Mouse (Mus musculus): ENCODE results near the gene Mynn. TPM values are rescaled to one million over a fixed set of nuclear protein-coding genes. Genes with fewer than 3 reads are reported as not detected.
"Not testable (repeated sequence)": the region's sequence is repeated elsewhere in the genome, so short reads cannot be mapped to it uniquely, and the experiment has no call there.

Gene Mynn
- total RNA-seq (2021): 10 to 100 TPM; 12.6 to 17.3 TPM
- long read RNA-seq, experiment 1, full-length matches to known transcripts: 6 of 6 reads
- long read RNA-seq, experiment 1, partial matches to known transcripts: 0 of 6 reads
- long read RNA-seq, experiment 1, other reads (novel, unspliced or antisense): 0 of 6 reads
- long read RNA-seq, experiment 2, full-length matches to known transcripts: 2 of 2 reads
- long read RNA-seq, experiment 2, partial matches to known transcripts: 0 of 2 reads
- long read RNA-seq, experiment 2, other reads (novel, unspliced or antisense): 0 of 2 reads

DNA sequence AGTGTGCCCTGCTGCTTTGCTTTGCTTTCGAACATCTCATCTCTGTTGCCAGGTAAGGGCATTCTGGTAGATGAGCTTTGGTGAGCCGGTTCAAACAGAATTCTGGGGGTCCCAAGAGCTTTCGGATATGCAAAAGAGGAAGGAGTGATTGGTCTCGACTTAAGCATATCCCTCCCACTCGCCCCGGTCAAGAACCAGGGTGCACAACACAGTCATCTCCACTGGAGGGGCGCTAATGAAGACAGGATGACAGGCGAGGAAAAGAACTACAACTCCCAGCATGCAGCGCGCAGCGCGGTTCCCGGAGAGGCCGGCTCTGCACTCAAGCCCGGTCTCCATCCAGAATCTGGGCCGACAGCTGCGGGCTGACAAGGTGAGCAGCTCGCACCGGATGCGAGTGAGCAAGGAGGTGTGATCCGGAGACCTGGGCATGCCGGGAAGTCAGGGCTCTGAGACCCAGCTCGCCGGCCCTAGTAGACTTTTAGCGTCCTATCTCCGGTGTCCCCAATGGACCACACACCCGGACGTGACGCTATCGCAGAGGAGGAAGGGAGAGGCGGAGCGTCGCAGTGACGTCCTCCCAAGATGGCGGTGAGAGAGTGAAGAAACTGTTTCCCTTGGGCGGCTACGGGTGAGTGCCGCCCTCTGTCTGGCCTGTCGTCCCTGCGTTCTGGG is at the start of gene Mynn:
Mynn (plus strand) TSS at position 1 of the 675 bp plus-strand sequence.
- DNase-seq: peak; percentile 98 to 100

DNA sequence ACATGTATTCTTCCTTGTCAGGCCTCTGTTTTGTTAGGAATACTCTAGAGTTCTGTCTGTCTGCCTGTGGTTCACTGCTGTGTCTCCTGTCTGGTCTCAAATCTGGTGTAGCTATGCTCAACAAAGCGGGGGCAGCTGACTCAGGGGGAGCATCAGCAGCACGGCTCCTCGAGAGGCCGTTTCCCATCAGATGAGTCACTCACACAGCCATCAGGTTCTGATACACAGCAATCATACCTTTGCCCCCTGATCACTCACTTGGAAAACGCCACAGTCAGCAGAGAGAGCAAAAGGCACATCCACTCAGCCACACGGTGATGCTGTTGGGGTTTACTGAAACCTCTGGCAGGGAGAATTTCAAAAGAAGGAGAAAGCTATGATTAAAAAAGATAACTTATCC is 48.1 kb upstream of the Mynn start:
- DNase-seq: no peak

GRCm38 (mm10) chr3:30560677-30561314 is 41.1 kb upstream of the Mynn start:
- peak in 1 of 2 experiments; percentile 20 for DNase-seq

GRCm38 (mm10) chr3:30566333-30566732 is 35.5 kb upstream of the Mynn start:
- not testable (repeated sequence) for DNase-seq

DNA sequence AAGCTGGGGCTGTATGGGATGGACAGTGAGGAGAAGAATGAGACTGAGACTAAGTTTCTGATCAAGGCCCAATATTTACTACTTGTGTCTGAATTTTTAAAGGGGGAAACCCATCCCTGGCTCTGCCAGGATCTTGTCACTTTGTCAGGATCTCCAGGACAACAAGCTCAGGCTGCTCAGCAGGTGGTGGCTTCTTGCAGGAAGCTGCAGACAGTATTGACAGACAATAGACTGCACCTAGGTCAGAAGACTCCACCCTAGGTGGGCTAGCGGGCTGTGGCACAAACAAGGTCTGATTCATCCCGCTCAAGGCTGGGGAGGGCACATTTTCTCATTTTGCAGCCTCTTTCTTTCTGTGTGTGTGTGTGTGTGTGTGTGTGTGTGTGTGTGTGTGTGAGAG is 28.3 kb upstream of the Mynn start:
- no peak for DNase-seq

DNA sequence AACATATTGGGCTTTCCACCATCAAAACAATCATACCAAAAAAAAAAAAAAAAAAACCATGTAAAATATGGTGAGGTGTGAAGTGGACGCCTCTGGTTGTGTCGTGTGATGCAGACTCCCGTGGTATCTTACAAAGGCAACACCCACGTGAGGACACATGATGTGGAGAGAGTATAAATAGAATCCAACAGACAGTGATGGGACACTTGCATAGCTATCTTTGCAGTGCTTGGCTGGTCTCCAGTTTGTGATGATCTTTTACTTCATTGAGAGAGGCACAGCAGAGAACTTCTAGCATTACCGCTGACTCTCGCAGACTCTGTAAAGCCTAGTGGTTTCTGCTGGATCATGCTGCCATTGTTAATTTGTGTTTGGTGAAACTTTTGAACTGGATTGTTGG is 13.0 kb upstream of the Mynn start:
- DNase-seq: no peak

GRCm38 (mm10) chr3:30592418-30592853 is 9.4 kb upstream of the Mynn start:
- peak; percentile 35 to 61 for DNase-seq

DNA sequence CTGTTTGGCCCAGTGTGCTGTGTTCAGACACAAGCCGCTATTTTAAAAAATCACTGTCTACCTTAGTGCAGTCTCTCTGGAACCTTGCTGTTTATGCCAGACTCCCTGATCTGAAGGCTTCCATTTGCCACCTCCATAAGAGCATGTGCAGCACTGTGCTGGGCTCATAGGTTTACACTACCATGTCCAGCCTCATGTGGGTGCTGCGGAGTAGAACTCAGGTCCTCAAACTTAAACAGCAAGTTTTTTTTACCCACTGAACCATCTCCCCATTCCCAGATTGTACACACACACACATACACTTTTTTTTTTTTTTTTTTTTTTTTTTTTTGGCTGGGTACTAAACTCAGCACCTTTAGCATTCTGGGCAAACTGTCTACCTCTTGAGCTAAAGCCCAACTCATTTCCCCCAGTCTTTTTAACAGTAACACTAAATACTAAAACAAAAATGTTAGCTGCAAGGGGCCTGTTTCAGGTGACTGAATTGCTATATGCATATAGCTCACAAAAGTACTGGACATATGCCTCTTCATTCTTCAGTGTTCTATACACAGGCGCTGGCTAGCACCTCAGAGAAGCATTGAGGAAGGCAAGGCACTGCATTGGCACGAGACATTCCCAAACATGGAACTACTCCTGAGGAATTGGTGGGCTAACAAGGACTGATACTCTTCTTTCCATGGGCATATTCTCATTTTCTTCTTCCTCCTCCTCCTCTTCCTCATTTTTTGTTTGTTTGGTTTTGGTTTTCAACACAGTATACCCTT is 8.0 kb upstream of the Mynn start:
- no peak for DNase-seq

GRCm38 (mm10) chr3:30595111-30595832 is 6.6 kb upstream of the Mynn start:
- peak; percentile 45 to 73 for DNase-seq

DNA sequence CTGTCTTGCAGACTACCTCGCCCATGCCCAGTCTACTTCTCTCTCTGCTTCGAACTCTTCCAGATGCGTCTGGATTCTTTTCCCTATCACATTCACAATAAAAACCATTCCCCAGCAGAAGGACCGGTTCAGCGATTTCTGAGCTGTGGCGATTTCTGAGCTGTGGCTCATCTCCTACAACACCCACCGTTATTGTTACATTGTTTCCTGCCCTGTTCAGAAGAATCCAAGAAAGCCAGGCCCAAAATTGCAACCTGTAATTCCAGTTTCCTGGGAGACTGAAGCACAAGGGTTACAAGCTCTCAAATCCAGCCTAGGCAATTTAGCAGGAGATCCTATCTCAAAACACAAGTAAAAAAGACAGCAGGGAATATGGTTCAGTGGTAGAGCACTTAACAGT is 4.6 kb upstream of the Mynn start:
- DNase-seq: no peak

GRCm38 (mm10) chr3:30599711-30600545 is 1.9 kb upstream of the Mynn start, which contains the start of gene Actrt3:
Gene Actrt3 (minus strand): TSS chr3:30599939.
- peak; percentile 28 to 45 for DNase-seq

DNA sequence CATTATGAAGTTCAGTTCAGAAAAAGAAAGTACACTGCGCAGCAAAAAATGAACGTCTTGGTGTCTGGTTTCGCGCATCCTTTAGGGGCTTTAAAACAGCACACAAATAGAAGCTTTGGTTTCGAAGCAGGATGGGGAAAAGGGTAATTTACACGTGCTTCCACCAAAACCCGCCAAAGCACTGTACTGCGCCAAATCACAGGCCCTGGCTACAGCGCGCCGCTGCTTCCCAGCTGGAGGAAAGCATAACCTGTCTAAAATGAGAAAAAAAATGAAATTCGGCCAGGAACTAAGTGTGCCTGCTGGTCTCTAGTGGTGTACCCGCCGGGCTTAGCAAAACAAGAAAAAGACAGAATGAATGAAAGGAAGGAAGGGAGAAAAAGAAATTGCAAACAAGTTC is 1.1 kb upstream of the Mynn start:
- peak; percentile 40 to 73 for DNase-seq

DNA sequence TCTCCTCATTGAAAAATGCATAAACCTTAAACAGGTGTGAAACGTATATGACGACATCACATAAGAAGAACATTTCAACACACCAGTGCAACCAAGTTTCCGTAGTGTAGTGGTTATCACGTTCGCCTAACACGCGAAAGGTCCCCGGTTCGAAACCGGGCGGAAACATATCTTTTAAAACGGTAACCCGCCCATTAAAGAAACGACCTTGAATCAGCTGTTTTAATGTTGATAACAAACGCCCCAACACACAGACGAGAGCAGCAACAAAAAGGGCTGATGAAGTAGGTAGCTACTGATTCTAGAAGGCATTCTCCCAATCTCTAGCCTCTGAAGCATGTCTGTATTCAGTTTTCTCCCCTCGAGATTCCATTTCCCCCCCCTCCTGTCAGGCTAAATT is 690 bp upstream of the Mynn start:
- peak; percentile 92 to 97 for DNase-seq

DNA sequence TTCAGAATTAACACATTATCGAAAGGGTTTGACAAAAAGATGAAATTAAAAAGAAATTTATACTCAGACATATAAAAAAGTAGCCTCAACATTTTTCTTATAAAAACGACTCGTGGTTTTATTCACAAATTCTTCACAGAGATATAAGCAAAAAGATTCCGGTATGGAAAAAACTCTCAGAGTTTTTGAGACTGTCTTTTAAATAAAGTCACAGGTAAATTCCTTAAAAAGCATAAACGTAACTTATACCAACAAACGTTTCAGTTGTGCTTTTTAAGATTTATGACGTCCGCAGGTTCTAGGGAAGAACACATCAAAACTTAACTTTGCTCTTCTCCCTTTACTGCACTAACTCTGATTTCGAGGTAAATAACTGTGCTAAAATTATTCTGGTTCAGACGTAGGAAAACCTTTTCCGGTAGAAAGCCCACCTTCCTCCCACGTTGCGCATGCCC is 228 bp upstream of the Mynn start:
- no peak for DNase-seq

DNA sequence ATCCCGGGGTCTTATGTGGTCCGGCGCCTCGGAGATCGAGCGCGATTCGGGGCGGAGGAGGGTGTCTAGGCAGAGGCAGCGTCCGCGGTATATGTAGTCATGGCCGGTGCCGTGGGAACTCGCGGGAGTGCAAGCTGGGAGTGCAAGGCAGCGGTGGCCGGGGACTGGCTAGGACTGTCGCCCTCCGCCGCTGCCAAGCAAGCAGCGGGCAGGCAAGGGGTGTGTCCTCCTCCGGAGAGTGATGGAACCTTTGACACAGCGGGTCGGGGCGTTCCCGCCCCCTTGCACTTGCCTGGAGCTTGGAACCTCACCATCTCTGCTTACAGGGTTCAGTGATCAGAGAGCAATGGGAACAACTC is 854 bp downstream of the Mynn start:
- DNase-seq: no peak

DNA sequence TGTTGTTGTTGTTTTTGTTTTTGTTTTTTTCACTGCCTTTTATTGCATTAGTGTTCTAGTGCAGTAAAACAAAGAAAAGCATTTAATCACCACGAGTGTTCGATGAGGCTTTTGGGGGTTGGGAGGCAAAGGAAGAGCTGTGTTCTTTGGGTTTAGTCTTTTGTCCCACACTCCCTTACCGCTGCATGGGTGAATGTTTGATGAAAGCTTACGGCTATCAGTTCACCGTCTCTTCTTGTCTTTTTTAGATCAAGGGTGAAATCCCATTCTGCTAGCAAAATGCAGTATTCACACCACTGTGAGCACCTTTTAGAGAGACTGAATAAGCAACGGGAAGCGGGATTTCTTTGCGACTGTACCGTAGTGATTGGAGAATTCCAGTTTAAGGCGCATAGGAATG is 1.4 kb downstream of the Mynn start:
- DNase-seq: no peak

DNA sequence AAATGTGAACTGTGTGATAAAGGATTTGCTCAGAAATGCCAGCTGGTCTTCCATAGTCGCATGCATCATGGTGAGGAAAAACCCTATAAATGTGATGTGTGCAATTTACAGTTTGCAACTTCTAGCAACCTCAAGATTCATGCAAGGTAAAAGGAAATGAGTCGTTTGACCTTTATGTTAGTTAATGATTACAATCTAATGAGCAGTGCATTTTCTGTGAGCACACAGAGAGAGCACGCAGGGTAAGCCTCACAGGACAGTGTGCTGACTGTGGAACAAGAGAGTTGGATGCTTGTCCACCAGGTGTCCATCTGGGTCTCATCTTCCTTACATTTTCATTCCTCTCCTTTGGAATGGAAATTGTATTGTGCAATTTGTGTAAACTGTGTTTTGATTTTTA is 7.1 kb downstream of the Mynn start:
- DNase-seq: no peak

GRCm38 (mm10) chr3:30610930-30611329 is 9.1 kb downstream of the Mynn start:
- DNase-seq: no peak

DNA sequence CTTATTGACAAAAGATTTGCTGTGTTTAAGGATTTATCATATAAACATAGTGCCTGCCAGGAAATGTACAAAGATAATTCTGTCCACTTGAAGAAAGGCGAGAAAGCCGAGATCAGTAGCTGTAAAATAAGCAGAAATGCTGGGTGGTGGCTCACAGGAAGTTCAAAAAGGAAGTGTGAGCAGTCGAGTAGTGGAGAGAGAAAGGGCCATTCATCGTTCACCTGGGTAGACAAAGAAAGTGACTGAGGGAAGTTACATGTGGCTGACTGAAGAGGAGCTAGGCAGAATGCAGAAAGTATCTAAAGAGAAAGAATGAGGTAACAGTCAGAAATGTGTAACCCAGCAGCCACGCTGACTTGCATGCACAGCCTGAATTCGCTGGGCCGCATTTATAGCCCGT is 18.3 kb downstream of the Mynn start:
- DNase-seq: no peak

DNA sequence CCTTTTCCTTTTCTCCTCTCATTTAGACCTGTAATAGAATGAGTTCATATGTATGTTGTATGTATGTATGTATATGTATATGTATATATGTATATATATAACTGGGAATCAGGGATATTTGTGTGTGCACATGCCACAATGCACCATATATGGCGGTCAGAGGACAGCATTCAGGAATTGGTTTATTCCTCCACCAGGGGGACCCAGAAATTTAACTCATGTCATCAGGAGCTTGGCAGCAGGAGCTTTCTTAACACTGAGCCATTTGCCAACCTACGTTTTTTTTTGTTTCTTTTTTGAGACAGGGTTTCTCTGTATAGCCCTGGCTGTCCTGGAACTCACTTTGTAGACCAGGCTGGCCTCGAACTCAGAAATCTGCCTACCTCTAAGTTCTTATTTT is 31.8 kb downstream of the Mynn start:
- DNase-seq: no peak

DNA sequence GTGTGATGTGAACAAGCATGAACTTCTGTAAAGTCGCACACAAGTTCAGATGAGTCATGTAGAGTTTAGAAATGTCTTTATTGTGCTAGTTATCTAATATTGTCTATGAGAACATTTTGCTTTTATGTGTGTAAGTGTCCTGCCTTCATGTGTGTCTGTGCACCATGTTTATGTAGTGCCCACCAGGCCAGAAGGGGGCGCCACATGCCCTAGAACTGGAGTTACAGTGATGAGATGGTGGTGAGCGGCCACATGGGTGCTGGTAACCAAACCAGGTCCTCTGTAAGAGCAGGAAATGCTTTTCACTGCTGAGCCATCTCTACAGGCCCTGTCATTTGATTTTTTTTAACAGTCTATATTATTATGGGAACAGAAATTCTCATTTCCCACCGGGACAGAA is 33.8 kb downstream of the Mynn start:
- DNase-seq: no peak
